Mouse (Mus musculus) neural tube, embryonic 14.5 days (tissue): ENCODE results near the gene Scamp1. TPM values are rescaled to one million over a fixed set of nuclear protein-coding genes. Genes with fewer than 3 reads are reported as not detected.

Source experiments
- ATAC-seq: fragments of 200-750 bp; cut with Nextera tagmentation; 2 replicates; pipeline ENCODE4 v1.8.0; 2017; ENCODE audit warnings: low read depth, mild to moderate bottlenecking, moderate TSS enrichment, moderate library complexity
- H3K27ac ChIP-seq: fragments of 300-500 bp; sonication (generic); 2 replicates; pipeline ENCODE4 v1.5.1; 2014; ENCODE audit warnings: low read depth, mild to moderate bottlenecking, control low read depth, low read length, moderate library complexity, mixed read lengths
- H3K27me3 ChIP-seq: fragments of 300-500 bp; sonication (generic); 2 replicates; pipeline ENCODE4 v1.6.1; 2014; ENCODE audit warnings: low read length; ENCODE audit not compliant: control insufficient read depth, insufficient read depth
- H3K36me3 ChIP-seq: fragments of 300-500 bp; sonication (generic); 2 replicates; pipeline ENCODE4 v1.6.1; 2014; ENCODE audit warnings: low read length, mixed read lengths; ENCODE audit not compliant: control insufficient read depth, insufficient read depth
- H3K4me1 ChIP-seq: fragments of 300-500 bp; sonication (generic); 2 replicates; pipeline ENCODE4 v1.6.1; 2014; ENCODE audit warnings: low read length; ENCODE audit not compliant: control insufficient read depth, insufficient read depth
- H3K4me2 ChIP-seq: fragments of 300-500 bp; sonication (generic); 2 replicates; pipeline ENCODE4 v1.6.1; 2014; ENCODE audit warnings: mild to moderate bottlenecking, low read depth, low read length, control low read depth
- H3K4me3 ChIP-seq: fragments of 300-500 bp; sonication (generic); 2 replicates; pipeline ENCODE4 v1.5.1; 2014; ENCODE audit warnings: low read depth, low read length, control low read depth, mixed read lengths
- H3K9ac ChIP-seq: fragments of 300-500 bp; sonication (generic); replicated peaks from 2 replicates; pipeline ENCODE4 v1.6.1; 2014; ENCODE audit warnings: low read depth, mild to moderate bottlenecking, control low read depth, low read length, mixed read lengths
- H3K9me3 ChIP-seq: fragments of 300-500 bp; sonication (generic); 2 replicates; pipeline ENCODE4 v1.6.1; 2016; ENCODE audit warnings: low read length; ENCODE audit not compliant: control insufficient read depth
- WGBS: fragments of 180-500 bp; shearing (Covaris S2); extraction: QIAGEN DNeasy Blood & Tissue Kit; methylation state at CpG from one replicate; pipeline ENCODE4 v1.1.7; 2014; 5-methylcytosine and 5-hydroxymethylcytosine counted together
- polyA plus RNA-seq: library from polyadenylated mRNA; unstranded; fragments of >200 nt; fragmentation: Nextera tagmentation; extraction: Ambion mirVana; gene quantifications from 2 replicates; pipeline ENCODE4 v1.2.1, GENCODE M21; 2014

The Scamp1 gene
- polyA plus RNA-seq, 1 experiment from 2014 or later: 181 TPM

DNA sequence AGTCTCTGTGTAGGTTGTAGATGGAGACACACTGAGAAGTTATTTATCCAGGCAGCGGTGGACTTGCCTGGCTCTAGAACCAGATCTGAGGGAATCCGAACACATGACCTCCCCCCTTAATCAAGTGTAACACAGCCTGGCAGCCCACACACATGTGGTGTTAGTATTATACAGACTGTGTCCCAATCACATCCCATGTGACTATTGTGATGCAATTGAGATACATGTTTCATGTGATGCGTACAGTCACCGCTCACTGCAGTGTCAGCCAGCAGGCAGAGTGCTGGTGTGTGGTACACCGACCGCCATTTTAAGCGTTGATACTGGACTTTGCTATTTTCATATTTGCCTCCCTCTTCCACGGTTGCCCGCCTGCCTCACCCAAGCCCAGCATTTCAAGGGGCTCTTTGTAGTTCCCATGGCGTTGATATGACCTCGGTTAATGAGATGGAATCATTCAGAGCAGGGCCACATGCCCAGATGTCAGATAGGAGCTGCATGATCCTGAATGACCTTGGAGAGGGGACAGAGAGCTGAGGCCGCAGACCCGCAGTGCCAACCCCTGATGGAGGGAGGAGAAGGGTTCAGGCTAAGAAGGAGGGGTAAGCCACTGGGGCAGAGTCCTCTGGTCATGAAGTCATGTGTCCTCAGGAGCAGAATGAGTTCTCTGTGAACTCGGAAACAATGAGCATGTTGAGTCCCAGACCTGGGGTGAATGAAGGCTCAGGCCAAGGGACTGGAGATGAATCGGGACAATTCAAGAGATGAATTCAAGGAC is 112.9 kb downstream of the Scamp1 start:
- Histone ChIP-seq H3K27ac (no peak overlapping the region), H3K4me2 (no peak overlapping the region), H3K27me3 (peaks cover 3% of the 10 kb centered on the region; the same call in 1 of the 2 replicates), H3K4me3 (no peak overlapping the region), H3K9ac (no peak overlapping the region), H3K36me3 (no peaks in the 10 kb centered on the region), H3K4me1 (no peaks in the 10 kb centered on the region), H3K9me3 (no peaks in the 10 kb centered on the region)
- ATAC-seq: no peak
- WGBS: 65% methylated on average over 15 of the region's 15 CpGs

DNA sequence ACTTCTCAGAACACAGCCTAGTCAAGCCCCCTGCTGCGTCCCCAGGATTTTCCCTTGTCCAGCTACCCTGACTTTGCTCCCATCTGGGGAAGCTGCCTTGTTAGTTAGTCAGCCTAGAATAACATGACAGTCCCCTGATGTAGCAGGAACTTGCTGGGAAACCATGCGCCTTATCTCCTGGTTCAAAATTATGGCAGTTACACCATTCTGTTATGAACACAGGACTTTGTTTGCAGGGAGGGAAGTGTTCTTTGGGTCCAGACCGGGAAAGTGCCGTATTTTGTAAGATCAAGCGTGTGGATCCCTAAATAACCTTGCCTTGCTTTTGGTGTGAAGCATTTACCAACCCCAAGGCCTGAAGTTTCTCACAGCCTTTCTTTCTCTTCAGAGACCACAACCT is 114.0 kb downstream of the Scamp1 start:
- peaks cover 3% of the 10 kb centered on the region; the same call in 1 of the 2 replicates for H3K27me3 ChIP-seq
- no peaks in the 10 kb centered on the region for H3K9me3 ChIP-seq
- WGBS: 50% methylated on average over 5 of the region's 5 CpGs
- H3K36me3 ChIP-seq: no peaks in the 10 kb centered on the region
- H3K4me2 ChIP-seq: no peak overlapping the region
- no peak for ATAC-seq
- H3K9ac ChIP-seq: no peak overlapping the region
- H3K4me1 ChIP-seq: no peaks in the 10 kb centered on the region
- no peak overlapping the region for H3K4me3 ChIP-seq
- H3K27ac ChIP-seq: no peak overlapping the region

GRCm38 (mm10) chr13:94169325-94169916 is 116.2 kb downstream of the Scamp1 start:
- Histone ChIP-seq H3K36me3 (no peaks in the 10 kb centered on the region), H3K9ac (no peak overlapping the region), H3K27ac (no peak overlapping the region), H3K4me1 (no peaks in the 10 kb centered on the region), H3K27me3 (peaks cover 3% of the 10 kb centered on the region; the same call in 1 of the 2 replicates), H3K4me3 (no peak overlapping the region), H3K4me2 (no peak overlapping the region), H3K9me3 (no peaks in the 10 kb centered on the region)
- ATAC-seq: no peak
- 66% methylated on average over 6 of the region's 6 CpGs for WGBS

DNA sequence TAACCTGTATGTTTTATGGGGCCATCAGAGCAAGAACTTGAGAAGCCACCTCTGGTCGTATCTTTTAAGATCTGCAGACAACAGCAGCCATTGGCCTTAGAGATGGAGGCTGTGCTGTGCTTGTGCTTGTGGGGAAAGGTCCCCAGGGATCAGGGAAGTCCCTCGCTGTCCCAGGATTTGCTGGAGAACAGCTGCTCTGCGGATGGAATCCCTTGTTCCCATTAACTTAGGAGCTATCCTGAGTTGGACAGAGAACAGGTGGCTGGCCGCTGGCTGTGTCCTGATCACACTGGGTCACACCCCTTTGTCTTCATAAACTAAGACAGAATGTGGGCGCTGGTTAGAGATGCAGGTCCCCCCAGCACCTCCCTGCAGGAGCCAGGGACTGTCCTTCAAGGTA is 117.3 kb downstream of the Scamp1 start:
- Histone ChIP-seq H3K27ac (no peak overlapping the region), H3K36me3 (no peaks in the 10 kb centered on the region), H3K4me1 (no peaks in the 10 kb centered on the region), H3K9me3 (no peaks in the 10 kb centered on the region), H3K4me2 (no peak overlapping the region), H3K27me3 (no peaks in the 10 kb centered on the region), H3K9ac (no peak overlapping the region), H3K4me3 (no peak overlapping the region)
- ATAC-seq: no peak
- 79% methylated on average over 5 of the region's 5 CpGs for WGBS

DNA sequence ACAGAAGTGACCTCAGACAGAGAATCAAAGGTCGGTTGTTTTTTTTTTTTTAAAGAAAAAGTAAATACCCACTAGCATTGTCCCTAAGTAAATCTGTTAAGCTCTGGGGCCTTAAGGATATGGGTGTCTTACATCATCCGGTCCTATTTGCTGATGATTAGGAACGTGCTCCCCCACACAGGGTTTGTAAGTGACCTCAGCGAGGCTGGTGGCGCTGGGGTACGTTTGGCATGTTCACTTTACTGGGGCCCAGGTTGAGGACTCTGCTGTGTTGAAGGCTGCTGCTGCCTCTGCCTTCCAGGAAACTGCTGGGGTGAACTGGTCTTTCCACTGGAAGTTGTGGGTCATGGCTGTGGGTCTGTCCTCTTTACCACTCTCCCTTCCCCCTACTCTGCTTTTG is 121.2 kb downstream of the Scamp1 start:
- H3K9me3 ChIP-seq: no peaks in the 10 kb centered on the region
- H3K36me3 ChIP-seq: no peaks in the 10 kb centered on the region
- H3K4me1 ChIP-seq: no peaks in the 10 kb centered on the region
- no peak overlapping the region for H3K9ac ChIP-seq
- H3K4me3 ChIP-seq: no peak overlapping the region
- 90% methylated on average over 6 of the region's 6 CpGs for WGBS
- H3K27me3 ChIP-seq: no peaks in the 10 kb centered on the region
- no peak for ATAC-seq
- no peak overlapping the region for H3K27ac ChIP-seq
- no peak overlapping the region for H3K4me2 ChIP-seq

- H3K4me1 ChIP-seq: no peaks in the 10 kb centered on the region
- WGBS: 88% methylated on average over 7 of the region's 7 CpGs
Observed at GRCm38 (mm10) chr13:94159478-94160220, 126.0 kb downstream of the Scamp1 start.

DNA sequence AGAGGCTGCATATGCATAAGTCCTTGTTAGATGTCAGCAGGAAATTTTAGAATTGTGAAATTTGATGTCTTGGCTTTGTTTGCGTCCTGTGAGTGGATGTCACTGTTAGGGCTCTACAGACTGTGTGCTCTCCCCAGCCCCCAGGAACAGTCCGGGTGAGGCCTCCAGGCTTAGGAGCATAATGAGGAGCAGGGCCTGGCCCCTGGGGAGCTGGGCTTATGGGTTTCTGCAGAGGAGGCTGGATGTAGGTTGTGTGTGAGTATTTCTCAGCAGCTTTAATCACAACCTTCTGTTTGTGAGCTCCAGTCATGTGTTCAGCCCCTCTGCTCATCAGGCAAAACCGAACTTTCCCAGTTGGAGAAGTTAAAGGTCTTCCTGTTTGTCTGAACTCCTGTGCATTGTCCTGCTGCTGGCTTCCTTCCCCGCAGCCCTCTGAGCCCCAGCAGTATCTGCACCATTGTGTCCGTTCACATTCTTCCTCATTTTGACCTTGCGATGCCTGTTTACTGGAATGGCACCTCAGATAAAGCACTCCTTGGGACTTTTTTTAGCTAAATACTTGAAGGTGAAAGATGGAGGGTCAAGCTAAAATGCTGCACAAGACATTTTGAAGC is 126.7 kb downstream of the Scamp1 start:
- H3K27ac ChIP-seq: no peak overlapping the region

More at GRCm38 (mm10) chr13:94159478-94160220, 126.0 kb downstream of the Scamp1 start:
- H3K36me3 ChIP-seq: no peaks in the 10 kb centered on the region
- no peak overlapping the region for H3K4me3 ChIP-seq
- no peaks in the 10 kb centered on the region for H3K9me3 ChIP-seq
- H3K9ac ChIP-seq: no peak overlapping the region
- H3K4me2 ChIP-seq: no peak overlapping the region
- ATAC-seq: no peak
- no peak overlapping the region for H3K27ac ChIP-seq
- H3K27me3 ChIP-seq: no peaks in the 10 kb centered on the region

DNA sequence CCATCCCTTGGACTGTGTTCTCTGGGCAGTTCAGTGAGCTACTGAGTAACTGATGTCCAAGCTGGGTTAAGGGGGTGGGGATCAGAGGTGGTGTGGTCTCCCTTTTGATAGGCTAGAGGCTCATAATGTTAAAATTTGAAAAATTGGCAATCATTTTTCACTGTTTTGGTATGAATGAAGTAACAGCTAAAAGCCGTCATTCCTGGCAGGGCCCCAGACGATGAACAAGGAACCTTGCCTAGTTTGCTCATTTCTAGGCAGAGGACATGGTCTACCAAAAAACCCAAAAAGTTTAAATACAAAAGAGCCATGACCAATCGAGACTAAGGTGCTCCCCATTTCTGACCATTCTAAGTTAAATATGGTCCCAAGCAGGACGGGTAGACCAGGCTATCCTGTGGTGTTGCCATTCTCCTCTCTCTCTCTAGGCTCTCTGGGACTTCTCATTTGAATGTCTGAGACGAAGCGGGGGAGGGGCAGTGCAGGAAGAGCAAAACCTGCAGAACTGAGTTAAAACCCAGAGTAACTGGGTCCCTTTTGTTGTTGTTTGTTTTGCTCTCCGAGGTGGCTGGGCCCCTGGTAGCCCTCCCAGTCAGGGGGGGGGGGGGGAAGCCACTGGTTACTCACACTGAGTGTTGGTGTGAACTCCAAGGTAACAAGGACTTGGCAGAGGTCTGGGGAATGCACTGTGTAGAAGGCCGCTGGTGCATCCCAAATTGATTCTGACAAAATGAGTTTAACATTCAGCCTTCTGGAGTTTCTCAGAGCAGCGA is 129.8 kb downstream of the Scamp1 start:
- Histone ChIP-seq H3K4me3 (no peak overlapping the region), H3K27ac (no peak overlapping the region), H3K4me1 (no peaks in the 10 kb centered on the region), H3K4me2 (no peak overlapping the region), H3K9me3 (no peaks in the 10 kb centered on the region), H3K36me3 (no peaks in the 10 kb centered on the region), H3K27me3 (no peaks in the 10 kb centered on the region), H3K9ac (no peak overlapping the region)
- ATAC-seq: peak; percentile 77
- WGBS: 53% methylated on average over 9 of the region's 9 CpGs

More for the DNA sequence above, 126.7 kb downstream of the Scamp1 start:
- Histone ChIP-seq H3K4me1 (no peaks in the 10 kb centered on the region), H3K4me3 (no peak overlapping the region), H3K36me3 (no peaks in the 10 kb centered on the region), H3K9me3 (no peaks in the 10 kb centered on the region), H3K4me2 (no peak overlapping the region), H3K27me3 (no peaks in the 10 kb centered on the region), H3K9ac (no peak overlapping the region; the same call in 1 of the 2 replicates)
- ATAC-seq: no peak
- WGBS: 66% methylated on average over 6 of the region's 6 CpGs
